Mouse (Mus musculus): ENCODE measurements at regions not wholly inside any gene's neighbourhood (a gene's known extent, or its start where the extent isn't known, plus 50 kb on each side); places are given as distances from the start of the nearest gene placed in this dataset.

DNA sequence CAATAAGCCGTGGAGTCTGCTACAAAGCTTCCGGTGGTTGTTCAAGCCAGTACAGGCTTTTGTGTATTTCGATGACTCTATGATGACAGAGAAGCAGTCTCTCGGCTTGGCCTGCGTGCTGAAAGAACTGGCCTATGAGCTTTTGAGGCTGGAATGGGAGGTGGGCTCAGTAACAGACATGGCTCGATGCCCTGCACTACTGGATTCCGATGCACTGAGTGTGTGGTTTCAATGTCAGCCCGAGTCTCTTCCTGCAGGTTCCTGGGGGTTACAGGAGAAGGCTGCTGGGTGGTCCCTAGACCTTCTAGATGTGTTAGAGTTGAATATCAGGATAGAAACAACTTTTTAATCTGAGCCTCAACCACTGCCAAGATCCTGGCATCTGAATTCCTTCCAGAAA lies 53.2 kb downstream of the Gm815 start:
- no peak for DNase-seq
- intact Hi-C loops (cut with DNase I) = no loop called here

DNA sequence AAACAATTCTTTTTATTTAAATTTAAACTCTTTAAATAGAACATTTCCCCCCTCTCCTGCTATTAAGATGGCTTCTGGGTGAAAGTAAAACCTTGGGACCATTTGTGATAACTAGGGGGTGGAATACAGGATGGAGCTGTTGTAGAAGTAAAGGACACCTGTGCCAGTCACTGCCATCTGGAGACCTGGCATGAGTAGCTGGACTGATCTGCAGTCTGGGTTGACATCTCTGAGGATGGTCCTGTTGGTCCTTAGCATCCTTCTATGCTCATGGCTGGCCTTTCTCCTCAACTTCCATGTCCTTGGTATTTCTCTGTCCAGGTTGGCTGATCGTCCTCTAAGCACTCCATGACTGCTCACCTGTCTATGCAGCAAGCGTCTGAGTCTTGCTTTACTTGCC lies 58.3 kb downstream of the Gm815 start:
- intact Hi-C loops (cut with DNase I) = no loop called here

GRCm38 (mm10) chr19:26946562-26946961 lies 60.9 kb downstream of the Gm815 start:
- DNase-seq = no peak
- intact Hi-C loops (cut with DNase I) = no loop called here

More for the DNA sequence above, 58.3 kb downstream of the Gm815 start:
- DNase-seq = no peak

- intact Hi-C loops (cut with DNase I) = no loop called here
- no peak for DNase-seq
These were observed 62.8 kb downstream of the Gm815 start for GRCm38 (mm10) chr19:26948479-26948878.

GRCm38 (mm10) chr19:26949153-26949552 lies 63.5 kb downstream of the Gm815 start:
- no peak for DNase-seq
- intact Hi-C loops (cut with DNase I) = no loop called here

GRCm38 (mm10) chr19:26953348-26953747 lies 67.7 kb downstream of the Gm815 start:
- no peak for DNase-seq
- intact Hi-C loops (cut with DNase I) = no loop called here

DNA sequence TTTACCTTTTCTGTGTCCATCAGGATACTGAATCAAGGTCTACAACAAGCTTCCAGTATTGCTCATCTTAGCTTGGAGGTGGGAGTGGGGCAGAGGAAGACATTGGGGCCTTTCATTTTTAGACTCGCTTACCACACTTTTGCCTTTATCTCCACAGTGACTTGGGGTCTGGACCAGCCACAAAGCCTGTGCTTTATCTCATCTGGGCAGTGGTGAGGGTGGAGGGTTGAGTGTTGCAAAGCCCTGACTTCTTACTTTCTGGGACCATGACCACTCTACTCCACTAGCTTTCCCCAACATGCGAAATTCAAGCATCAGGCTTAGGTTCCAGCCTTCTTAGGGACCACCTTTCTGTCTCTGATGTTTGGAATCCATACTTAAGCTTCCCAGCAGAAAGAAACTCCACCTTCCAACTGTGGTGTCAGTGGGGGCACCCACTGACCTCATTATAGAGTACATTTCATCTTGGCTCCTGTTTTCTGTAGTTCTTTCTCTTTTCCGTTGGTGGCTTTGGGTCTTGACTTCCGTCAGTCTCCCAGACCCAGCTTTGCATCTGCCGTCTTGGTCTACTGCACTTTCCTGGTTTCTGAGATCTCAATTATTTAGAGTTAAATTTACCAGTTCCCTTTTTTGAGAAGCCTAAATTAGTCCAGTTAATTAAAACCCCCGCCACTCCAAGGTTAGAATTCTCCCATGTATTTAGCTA lies 80.5 kb downstream of the Gm815 start:
- intact Hi-C loops (cut with DNase I) = no loop called here
- DNase-seq = no peak

DNA sequence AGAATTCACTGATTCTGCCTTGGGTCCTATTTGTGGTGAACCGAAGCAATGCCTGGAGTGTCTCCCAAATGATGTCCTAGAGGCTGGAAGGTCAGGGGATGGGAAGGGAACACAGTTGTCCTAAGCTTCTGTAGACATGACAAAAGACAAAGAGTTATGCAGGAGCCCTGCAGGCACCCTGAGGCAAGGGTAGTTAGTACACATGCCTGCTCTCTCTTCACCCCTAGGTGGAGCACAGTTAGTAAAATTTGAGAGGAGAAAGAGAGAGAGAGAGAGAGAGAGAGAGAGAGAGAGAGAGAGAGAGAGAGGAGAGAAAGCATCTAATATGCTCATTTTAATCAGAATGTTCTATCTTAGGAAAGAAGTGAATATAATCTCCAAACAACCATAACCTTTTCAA lies 87.4 kb downstream of the Gm815 start:
- no peak for DNase-seq
- intact Hi-C loops (cut with DNase I) = no loop called here

GRCm38 (mm10) chr19:26973773-26974548 lies 88.3 kb downstream of the Gm815 start:
- intact Hi-C loops (cut with DNase I) = no loop called here

GRCm38 (mm10) chr19:26974576-26975204 lies 89.0 kb downstream of the Gm815 start:
- intact Hi-C loops (cut with DNase I) = no loop called here
- no peak for DNase-seq

More at GRCm38 (mm10) chr19:26973773-26974548, 88.3 kb downstream of the Gm815 start:
- no peak for DNase-seq

DNA sequence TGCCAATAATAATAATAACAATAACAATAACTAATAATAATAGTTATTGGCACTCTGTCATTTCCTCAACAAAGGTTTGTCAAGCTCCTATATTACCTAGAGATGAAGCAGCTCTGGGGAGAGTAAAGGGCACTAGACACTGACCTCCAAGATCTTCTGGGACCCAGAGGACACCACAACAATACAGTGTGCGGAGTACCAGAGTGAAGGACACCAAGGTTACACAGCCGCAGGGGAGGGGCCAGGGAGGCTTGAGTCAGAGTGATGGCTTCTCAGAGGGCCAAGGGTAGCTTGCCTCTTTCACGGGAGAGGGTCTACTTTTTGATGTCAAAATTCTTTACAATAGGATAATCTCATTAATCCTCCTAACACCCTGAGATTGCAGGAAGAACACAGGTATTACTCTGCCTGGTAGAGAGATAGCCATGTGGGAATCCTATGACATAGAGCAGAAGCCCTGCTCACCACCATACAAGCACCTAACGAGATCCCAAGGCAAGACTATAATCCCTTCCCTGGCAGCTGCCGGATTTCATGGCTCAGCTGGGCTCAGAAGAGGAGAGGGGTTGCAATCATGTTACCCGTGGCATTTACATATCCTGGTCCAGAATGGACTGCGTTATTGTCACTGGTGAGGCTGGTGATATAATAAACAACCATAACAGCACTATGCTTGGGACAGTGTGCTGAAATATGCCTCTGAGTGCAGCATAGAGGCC lies 91.1 kb downstream of the Gm815 start:
- intact Hi-C loops (cut with DNase I) = no loop called here

DNA sequence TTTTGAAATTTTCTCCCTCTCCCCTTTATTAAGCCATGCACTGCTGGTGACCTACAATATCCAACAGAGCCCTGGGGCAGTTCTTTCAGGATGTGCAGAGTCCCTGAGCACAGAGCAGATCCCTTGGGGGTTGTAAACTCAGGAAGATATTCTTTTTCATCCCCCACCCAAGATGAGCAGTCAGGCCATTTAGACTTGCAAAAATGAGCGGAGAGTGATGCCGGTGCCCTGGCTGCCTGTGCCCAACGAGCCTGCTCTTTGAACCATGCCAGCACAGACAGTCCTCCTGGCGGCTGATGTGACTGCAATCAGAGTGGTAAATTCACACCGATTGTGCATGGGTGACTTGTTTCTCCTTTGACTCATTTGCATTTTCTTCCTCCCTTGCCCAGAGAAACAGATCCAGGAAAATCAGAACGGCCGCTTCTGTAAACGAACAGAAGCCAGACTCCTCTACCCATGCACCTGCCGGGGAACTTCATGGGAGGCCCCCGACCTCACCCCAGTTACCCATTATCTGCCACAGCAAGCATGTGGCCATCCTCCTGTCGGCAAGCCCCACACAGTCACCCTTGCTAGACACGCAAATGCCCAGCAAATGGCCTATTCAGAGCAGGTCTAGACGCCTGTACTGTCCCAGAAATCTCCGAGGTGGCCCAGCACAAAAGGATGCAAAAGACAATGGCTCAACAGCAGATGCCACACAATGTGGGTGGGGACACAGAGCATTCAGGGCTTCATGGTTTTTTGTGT lies 92.4 kb downstream of the Gm815 start:
- intact Hi-C loops (cut with DNase I) = no loop called here
- no peak for DNase-seq

More for the DNA sequence above, 91.1 kb downstream of the Gm815 start:
- DNase-seq = no peak

DNA sequence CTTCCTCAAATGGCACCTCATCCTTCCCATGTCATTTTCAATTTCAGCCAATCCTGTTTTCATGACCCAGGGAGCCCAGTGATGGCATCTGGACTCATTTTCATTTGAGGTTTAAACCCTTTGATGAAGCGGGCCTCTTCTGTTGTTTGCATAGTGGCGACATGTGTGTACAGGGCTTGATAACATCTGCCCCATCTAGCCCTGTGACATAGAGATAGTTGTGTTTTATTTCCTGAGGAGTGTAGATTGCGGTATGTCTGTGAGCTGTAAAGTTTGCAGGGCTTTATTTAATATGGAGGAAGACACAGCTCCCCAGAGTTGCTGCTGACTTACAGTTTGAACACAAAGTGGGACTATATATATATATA lies 92.9 kb downstream of the Gm815 start:
- intact Hi-C loops (cut with DNase I) = no loop called here

GRCm38 (mm10) chr19:26979322-26979721 lies 93.6 kb downstream of the Gm815 start:
- intact Hi-C loops (cut with DNase I) = no loop called here
- no peak for DNase-seq

More for the DNA sequence above, 92.9 kb downstream of the Gm815 start:
- no peak for DNase-seq

GRCm38 (mm10) chr19:26986672-26987071 lies 101.0 kb downstream of the Gm815 start:
- DNase-seq = no peak
- intact Hi-C loops (cut with DNase I) = no loop called here

- no peak for DNase-seq
- intact Hi-C loops (cut with DNase I) = no loop called here
These were observed 101.5 kb downstream of the Gm815 start for GRCm38 (mm10) chr19:26987197-26987596.

DNA sequence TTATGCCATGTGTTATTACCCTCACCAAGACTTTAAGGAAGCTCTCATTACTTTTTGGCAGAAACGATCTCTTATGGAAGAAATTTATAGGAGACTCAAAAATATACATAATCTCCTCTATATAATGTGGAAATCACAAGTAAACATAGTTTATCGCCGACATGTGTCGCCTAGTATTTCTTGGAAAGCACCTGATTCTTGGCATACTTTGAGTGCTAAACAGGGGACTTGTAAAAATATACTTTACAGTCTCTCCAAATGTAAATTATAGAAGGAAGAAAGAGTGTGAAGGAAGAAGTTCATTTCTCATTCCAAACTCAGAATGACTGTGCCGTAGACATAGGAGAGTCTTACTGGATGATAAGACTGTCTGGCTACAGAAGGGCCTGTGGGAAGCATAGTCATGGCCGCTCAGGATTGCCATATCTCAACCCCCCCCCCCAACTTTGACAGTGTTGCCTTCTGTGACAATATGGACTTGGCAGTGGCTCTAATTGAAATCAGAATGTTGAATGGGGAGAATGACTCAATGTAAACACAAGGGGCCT lies 102.3 kb downstream of the Gm815 start:
- intact Hi-C loops (cut with DNase I) = no loop called here
- DNase-seq = no peak

DNA sequence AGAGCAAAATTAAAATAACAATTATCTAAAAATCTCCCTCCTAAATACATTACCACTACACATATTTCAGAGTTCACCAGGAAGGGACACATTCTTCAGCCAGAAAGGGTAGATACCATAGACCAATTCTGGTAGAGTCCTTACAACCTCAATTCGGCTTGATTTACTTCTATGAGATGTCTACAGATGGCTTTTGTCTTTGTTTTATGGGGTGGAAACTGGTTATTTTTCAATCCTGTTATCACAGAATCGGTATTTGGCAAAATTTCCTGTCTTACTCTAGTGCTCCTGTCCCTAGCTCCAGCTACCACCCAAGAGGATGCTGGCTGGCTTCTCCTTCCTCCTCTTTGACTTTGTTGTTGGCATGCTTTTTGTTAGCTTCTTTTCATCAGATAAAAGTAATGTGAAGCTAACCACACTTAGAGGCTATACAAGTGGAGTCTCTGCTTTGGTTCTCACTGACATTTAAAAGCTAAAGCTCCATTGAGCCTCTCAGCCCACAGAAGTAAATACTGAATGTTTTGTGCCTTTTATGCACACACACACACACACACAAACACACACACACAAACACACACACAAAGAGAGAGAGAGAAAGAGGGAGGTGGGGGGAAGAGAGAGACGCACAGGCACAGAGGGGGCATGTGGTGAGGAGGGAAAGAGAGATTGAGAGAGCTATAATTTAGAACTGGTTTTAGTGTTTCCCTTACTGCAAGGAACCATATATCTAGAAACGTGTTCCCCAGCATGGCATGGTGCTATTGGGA lies 109.1 kb downstream of the Gm815 start:
- intact Hi-C loops (cut with DNase I) = no loop called here
- DNase-seq = no peak

- intact Hi-C loops (cut with DNase I) = no loop called here
- DNase-seq = no peak
These were observed 113.9 kb downstream of the Gm815 start for GRCm38 (mm10) chr19:26999596-26999995.
